Mouse (Mus musculus): Measurements from ENCODE around the gene Slc24a1. TPM values are rescaled to one million over a fixed set of nuclear protein-coding genes. Genes with fewer than 3 reads are reported as not detected.
"Not testable (repeated sequence)": the region's sequence is repeated elsewhere in the genome, so short reads cannot be mapped to it uniquely, and the experiment has no call there.

Slc24a1 gene
- 0.10 TPM in 1 of 2 replicates, not detected in the other for polyA plus RNA-seq (2015; fragmentation: Nextera tagmentation; extraction: Ambion mirVana)

DNA sequence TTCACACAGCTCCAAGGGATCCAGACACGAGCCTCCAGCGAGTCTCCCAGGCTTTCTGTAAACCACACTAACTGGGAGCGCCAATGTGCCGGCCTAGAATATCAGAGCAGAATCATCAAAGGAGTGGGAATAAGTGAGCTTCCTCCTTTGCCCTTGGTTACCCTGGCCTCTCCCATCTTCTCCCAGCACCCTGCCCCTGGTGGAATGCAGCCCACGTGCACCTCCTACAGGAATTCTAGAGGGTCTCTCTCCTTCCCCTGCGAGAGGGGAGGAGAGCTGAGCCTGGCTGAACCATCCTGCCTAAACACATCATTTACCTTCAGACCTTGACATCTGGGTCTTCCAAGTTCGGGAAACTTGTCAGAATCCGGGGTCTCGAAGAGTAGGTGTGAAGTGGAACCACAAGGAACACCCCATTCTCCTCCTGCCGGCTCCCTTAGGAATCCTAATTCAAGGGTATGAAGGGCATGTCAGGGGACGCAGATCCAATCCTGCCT lies at the start of gene Slc24a1:
TSS of gene Slc24a1 (minus strand) at position 447 of the 497 bp plus-strand sequence.
- WGBS = 28% methylated on average over 11 of the region's 11 CpGs
- Histone ChIP-seq H3K36me3 (no peaks in the 10 kb centered on the region), H3K9ac (no peak within 1 kb of the TSS), H3K4me2 (no peak within 1 kb of the TSS), H3K9me3 (no peaks in the 10 kb centered on the region), H3K4me3 (no peak within 1 kb of the TSS), H3K27ac (no peak within 1 kb of the TSS), H3K4me1 (no peaks in the 10 kb centered on the region), H3K27me3 (peaks cover 30% of the 10 kb centered on the region)
- no peak for ATAC-seq (ENCODE audit: insufficient number of reproducible peaks, low FRiP score, low TSS enrichment, low read depth)

DNA sequence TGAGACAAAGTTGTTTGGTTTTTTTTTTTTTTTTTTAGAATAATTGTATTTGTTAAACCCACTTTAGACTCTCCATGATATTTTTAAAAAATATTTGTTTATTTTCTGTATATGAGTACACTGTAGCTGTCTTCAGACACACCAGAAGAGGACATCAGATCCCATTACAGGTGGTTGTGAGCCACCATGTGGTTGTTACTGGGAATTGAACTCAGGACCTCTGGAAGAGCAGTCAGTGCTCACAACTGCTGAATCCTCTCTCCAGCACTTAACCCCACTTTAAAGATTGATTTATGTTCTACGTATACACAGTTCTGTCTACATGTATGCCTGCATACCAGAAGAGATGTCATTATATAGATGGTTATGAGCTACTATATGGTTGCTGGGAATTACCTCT lies 44.1 kb upstream of the Slc24a1 start:
- H3K4me2 ChIP-seq; H3K27me3 ChIP-seq; H3K27ac ChIP-seq; H3K9me3 ChIP-seq; H3K9ac ChIP-seq; ATAC-seq (ENCODE audit: insufficient number of reproducible peaks, low FRiP score, low TSS enrichment, low read depth); H3K4me1 ChIP-seq; H3K4me3 ChIP-seq: not testable (repeated sequence)
- 77% methylated on average over 1 of the region's 1 CpGs for WGBS
- H3K36me3 ChIP-seq = peaks cover 71% of the 10 kb centered on the region

DNA sequence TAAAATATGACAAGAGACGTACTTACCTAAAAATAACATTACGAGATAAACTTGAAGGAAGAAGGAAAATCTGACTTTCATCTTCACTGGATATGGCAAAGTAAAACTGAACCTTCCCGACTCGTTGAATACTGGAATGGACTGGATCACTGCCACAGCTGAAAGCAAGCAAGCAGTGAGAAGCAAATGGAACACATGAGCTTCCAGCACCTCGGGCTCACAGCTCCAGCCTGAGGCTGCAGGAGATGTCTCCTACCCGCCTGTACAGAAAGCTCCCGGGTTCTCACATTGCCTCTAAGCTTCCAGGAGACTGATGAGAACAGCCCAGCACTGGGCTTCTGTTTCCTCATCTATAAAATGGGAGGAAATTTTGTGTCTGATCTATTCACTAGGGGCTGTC lies 38.9 kb upstream of the Slc24a1 start:
- Histone ChIP-seq H3K4me2 (no peak overlapping the region), H3K36me3 (peaks cover 78% of the 10 kb centered on the region), H3K27me3 (no peaks in the 10 kb centered on the region), H3K4me3 (no peak overlapping the region), H3K9ac (no peak overlapping the region), H3K4me1 (no peaks in the 10 kb centered on the region), H3K27ac (no peak overlapping the region), H3K9me3 (no peaks in the 10 kb centered on the region)
- no peak for ATAC-seq (ENCODE audit: insufficient number of reproducible peaks, low FRiP score, low TSS enrichment, low read depth)
- 88% methylated on average over 7 of the region's 7 CpGs for WGBS

DNA sequence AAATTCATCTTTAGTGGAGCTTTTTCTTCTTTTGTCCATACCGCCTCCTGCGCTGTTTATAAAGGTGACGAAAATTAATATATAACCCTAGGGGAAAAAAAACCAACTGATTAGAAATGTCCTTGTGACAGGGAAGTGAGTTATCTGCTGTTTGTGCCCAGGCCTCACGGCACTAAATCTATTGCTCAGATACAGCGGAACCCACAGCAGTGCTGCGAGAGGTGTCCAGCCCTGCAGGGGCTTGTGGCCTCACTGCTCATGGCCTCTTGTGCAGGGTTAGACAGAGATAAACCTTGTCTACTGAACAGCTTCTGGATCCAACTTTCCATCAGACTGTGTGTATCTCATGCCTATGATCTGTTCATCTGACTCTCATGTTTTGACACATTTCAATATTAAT lies 37.0 kb upstream of the Slc24a1 start:
- no peak overlapping the region for H3K9ac ChIP-seq
- no peak overlapping the region for H3K4me2 ChIP-seq
- no peaks in the 10 kb centered on the region for H3K9me3 ChIP-seq
- H3K27me3 ChIP-seq = no peaks in the 10 kb centered on the region
- no peak overlapping the region for H3K27ac ChIP-seq
- ATAC-seq (ENCODE audit: insufficient number of reproducible peaks, low FRiP score, low TSS enrichment, low read depth) = no peak
- no peaks in the 10 kb centered on the region for H3K4me1 ChIP-seq
- WGBS = 75% methylated on average over 6 of the region's 6 CpGs
- H3K4me3 ChIP-seq = no peak overlapping the region
- H3K36me3 ChIP-seq = peaks cover 81% of the 10 kb centered on the region

DNA sequence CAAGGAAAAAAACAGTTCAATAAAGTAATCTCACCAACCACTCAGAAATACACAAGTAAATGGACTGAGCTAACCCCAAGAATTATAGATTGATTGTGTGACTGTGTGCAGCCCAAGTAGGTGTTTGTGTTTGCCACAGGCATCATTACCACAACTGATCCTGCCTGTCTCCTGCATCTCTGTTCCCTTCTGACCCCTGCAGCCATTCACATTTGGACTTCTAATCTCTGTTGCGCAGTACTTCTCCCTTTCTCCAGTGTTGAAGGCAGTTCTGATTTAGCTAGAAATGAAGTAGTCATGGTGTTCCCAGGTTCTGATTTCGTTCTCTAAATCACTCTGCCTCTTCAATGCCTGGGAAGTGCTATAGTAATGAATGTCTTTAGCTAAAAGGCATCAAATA lies 36.2 kb upstream of the Slc24a1 start:
- Histone ChIP-seq H3K27me3 (no peaks in the 10 kb centered on the region), H3K9ac (no peak overlapping the region), H3K4me1 (no peaks in the 10 kb centered on the region), H3K9me3 (no peaks in the 10 kb centered on the region), H3K4me2 (no peak overlapping the region), H3K36me3 (peaks cover 86% of the 10 kb centered on the region), H3K27ac (no peak overlapping the region), H3K4me3 (no peak overlapping the region)
- WGBS = 89% methylated on average over 2 of the region's 2 CpGs
- no peak for ATAC-seq (ENCODE audit: insufficient number of reproducible peaks, low FRiP score, low TSS enrichment, low read depth)

DNA sequence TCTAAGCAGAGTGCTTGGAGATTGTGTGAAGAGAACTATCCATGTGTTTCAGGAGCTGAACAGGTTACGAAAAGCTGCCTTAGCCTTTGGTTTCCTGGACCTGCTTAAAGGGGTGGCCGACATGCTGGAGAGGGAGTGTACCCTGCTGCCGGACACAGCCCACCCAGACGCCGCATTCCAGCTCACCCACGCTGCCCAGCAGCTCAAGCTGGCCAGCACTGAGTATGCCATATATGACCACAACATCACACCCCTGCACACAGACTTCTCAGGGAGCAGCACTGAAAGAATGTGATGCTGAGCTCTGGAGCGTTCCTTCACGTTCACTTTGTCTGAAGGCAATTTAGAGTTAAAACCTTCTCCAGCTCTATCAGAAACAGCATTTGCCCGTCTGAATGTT lies 34.4 kb upstream of the Slc24a1 start:
- H3K36me3 ChIP-seq = peaks cover 89% of the 10 kb centered on the region
- H3K27me3 ChIP-seq = no peaks in the 10 kb centered on the region
- 87% methylated on average over 9 of the region's 9 CpGs for WGBS
- H3K9ac ChIP-seq = no peak overlapping the region
- ATAC-seq (ENCODE audit: insufficient number of reproducible peaks, low FRiP score, low TSS enrichment, low read depth) = no peak
- no peak overlapping the region for H3K4me2 ChIP-seq
- no peak overlapping the region for H3K4me3 ChIP-seq
- no peaks in the 10 kb centered on the region for H3K9me3 ChIP-seq
- H3K27ac ChIP-seq = no peak overlapping the region
- no peaks in the 10 kb centered on the region for H3K4me1 ChIP-seq

DNA sequence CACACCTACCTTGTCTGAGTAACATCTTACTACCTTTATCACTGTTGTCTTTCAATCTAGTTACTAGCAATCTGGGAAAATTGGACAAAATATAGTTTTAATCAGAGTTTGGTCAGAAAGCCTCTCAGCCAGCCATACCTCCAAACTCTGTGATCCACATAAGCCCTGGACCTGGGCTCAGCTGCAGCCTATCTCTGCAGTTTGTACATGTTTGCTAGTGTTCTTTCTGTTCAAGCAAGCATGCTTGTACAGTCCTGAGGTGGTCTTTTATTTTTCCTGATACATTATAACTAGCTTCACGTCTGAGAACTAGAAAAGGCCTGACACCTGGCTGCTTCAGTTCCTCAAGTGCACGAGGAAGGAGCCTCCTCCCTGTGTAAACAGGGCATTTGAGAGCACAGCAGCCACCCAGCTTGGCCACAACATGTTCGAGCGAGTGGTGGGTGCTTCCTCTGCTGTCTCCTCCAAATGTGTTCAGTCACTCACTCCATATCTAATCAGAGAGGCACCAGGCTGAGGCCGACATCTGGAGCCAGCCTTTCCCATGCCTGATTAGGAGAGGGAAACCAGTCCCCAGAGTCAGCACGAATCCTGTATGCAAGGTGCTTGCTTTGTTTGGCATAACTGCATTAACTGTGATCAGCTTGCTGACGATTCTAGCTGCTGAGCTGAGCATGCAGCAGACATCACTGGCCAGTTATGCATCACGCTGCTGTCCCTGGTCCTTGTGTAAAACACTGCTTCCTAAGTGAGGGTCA lies 33.8 kb upstream of the Slc24a1 start:
- Histone ChIP-seq H3K4me3 (no peak overlapping the region), H3K27me3 (no peaks in the 10 kb centered on the region), H3K27ac (no peak overlapping the region), H3K36me3 (peaks cover 89% of the 10 kb centered on the region), H3K9me3 (no peaks in the 10 kb centered on the region), H3K4me2 (no peak overlapping the region), H3K9ac (no peak overlapping the region), H3K4me1 (no peaks in the 10 kb centered on the region)
- ATAC-seq (ENCODE audit: insufficient number of reproducible peaks, low FRiP score, low TSS enrichment, low read depth) = no peak
- 78% methylated on average over 8 of the region's 8 CpGs for WGBS

DNA sequence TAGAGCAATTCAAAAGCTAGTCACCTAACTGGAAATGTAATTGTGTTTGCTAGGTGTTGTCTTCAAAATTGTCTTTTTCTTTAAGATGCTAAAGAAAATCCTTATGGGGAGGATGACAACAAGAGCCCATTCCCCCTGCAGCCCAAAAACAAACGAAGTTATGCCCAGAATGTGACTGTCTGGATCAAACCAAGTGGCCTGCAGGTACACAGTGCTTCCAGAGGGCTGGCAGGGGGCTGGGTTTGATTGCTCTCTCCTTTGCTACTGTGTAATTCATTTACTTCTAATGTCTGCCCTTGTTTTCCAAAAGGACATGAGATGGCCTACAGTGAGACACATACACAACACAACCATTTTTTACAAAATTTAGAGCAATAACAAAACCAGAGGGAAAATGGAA lies 30.5 kb upstream of the Slc24a1 start:
- ATAC-seq (ENCODE audit: insufficient number of reproducible peaks, low FRiP score, low TSS enrichment, low read depth) = no peak
- no peak overlapping the region for H3K27ac ChIP-seq
- peaks cover 91% of the 10 kb centered on the region for H3K36me3 ChIP-seq
- H3K9me3 ChIP-seq = no peaks in the 10 kb centered on the region
- no peak overlapping the region for H3K9ac ChIP-seq
- no peak overlapping the region for H3K4me3 ChIP-seq
- H3K4me2 ChIP-seq = no peak overlapping the region
- no peaks in the 10 kb centered on the region for H3K4me1 ChIP-seq
- 59% methylated on average over 1 of the region's 1 CpGs for WGBS
- H3K27me3 ChIP-seq = no peaks in the 10 kb centered on the region

DNA sequence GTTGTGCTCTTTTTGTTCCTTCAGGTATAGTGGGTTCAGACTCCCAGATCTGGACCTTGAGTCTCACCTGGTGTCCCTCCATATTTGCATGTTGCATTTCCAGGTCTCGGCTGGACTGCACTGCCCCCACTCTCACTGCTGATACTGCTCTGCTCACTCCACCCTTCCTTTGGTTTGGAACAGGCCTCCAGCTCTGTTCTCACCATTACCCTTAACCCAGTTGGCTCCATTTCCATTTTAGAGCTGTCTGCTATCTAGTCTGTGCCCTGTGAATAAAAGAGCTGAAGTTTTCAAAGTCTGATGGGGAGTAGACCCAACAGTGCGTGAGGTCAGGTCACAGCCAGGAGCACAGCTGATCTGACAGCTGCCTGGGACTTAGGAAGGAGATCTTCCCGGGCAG lies 29.1 kb upstream of the Slc24a1 start:
- Histone ChIP-seq H3K36me3 (peaks cover 92% of the 10 kb centered on the region), H3K4me1 (no peaks in the 10 kb centered on the region), H3K9me3 (no peaks in the 10 kb centered on the region), H3K9ac (no peak overlapping the region), H3K27ac (no peak overlapping the region), H3K27me3 (no peaks in the 10 kb centered on the region), H3K4me3 (no peak overlapping the region), H3K4me2 (no peak overlapping the region)
- ATAC-seq (ENCODE audit: insufficient number of reproducible peaks, low FRiP score, low TSS enrichment, low read depth) = no peak
- 71% methylated on average over 3 of the region's 3 CpGs for WGBS

DNA sequence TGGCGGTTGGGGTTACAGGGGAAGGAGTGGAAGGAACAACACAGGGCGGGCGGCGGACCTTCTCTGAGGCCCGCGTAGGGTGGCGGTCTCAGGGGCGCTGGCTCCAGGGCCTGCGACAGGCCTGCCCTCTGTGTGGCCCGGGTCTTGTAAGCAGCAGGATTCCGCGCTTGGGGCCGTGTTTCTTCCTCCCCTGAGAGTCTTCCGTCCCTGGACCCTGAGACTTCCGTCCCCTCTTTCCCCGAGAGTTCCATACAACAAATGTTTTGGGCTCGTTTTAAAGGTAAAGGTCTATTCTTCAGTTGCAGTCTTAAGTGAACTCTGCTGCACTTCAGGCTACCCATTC lies 9.5 kb upstream of the Slc24a1 start:
- Histone ChIP-seq H3K4me2 (peak overlapping the region; percentile 65), H3K4me1 (peaks cover 12% of the 10 kb centered on the region), H3K9me3 (no peaks in the 10 kb centered on the region), H3K27ac (peak overlapping the region; percentile 90), H3K27me3 (no peaks in the 10 kb centered on the region), H3K36me3 (peaks cover 30% of the 10 kb centered on the region), H3K9ac (peak overlapping the region; percentile 80), H3K4me3 (peak overlapping the region; percentile 71)
- 0% methylated on average over 17 of the region's 17 CpGs for WGBS
- peak; percentile 78 for ATAC-seq (ENCODE audit: insufficient number of reproducible peaks, low FRiP score, low TSS enrichment, low read depth)

DNA sequence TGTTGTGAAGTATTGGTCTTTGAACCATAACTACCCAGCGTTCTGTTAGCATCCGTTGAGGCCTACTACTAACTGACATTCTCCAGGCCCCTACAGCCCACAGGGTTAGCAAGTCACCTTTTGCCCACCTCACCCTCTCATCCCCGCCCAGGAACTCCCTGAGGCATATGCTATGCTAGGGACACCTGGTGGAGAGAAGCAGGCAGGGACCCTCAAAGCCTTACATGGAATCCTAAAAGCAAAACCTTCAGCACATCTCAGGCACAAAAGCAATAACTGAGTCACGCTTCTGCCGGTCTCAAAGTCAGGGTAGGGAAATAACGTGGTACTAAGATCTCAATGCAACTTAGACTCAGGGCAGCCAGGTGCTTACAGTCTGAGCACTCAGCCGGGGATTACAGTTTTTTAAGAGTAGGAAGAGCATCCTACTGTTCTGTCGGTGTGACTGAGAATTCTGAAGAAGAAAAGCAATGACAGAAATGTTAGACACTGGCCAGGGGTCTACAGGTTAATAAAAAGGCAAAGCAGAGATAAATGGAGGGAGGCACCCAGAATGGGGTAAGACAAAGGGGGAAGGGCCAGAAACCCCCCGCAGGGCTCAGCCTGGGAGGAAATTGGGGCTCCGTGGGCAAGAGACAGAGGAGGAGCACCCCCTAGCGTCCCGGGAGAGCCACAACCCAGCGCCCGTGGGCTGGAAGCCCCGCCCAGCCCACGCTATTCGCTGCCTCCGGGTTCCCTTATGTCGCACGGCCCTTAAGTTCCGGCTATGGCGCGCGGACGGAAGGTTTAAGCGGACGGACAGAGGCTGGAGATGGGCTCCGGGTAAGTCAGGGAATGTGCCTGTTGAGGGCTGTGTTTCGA lies 8.9 kb upstream of the Slc24a1 start, which contains the start of gene Ints14:
TSS of gene Ints14 (plus strand) at position 789 of the 861 bp plus-strand sequence.
- H3K36me3 ChIP-seq = peaks cover 24% of the 10 kb centered on the region
- 3% methylated on average over 29 of the region's 29 CpGs for WGBS
- peak within 1 kb of the TSS; percentile 80 for H3K9ac ChIP-seq
- peak within 1 kb of the TSS; percentile 65 for H3K4me2 ChIP-seq
- no peaks in the 10 kb centered on the region for H3K27me3 ChIP-seq
- H3K27ac ChIP-seq = peak within 1 kb of the TSS; percentile 90
- H3K4me1 ChIP-seq = peaks cover 12% of the 10 kb centered on the region
- peak; percentile 96 for ATAC-seq (ENCODE audit: insufficient number of reproducible peaks, low FRiP score, low TSS enrichment, low read depth)
- H3K4me3 ChIP-seq = peak within 1 kb of the TSS; percentile 71
- H3K9me3 ChIP-seq = no peaks in the 10 kb centered on the region

DNA sequence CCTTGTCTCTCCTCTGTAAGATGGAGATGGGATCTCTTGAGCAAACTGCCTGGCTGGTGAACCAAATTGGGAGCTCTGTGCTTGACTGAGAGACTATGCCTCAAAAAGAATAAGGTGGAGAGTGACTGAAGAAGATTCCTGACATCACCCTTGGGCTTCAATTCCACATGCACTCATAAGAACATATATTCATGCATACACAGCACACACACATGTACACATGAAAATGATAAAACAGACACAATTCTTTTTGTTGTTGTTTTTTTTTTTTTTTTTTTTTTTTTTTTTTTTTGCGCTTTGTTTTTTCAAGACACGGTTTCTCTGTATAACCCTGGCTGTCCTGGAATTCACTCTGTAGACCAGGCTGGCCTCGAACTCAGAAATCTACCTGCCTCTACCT lies 5.9 kb upstream of the Slc24a1 start:
- H3K4me1 ChIP-seq = peaks cover 12% of the 10 kb centered on the region
- H3K36me3 ChIP-seq = no peaks in the 10 kb centered on the region
- WGBS = 88% methylated on average over 3 of the region's 3 CpGs
- H3K9me3 ChIP-seq = no peaks in the 10 kb centered on the region
- H3K9ac ChIP-seq = no peak overlapping the region
- no peak overlapping the region for H3K4me2 ChIP-seq
- H3K27ac ChIP-seq = no peak overlapping the region
- no peak overlapping the region for H3K4me3 ChIP-seq
- ATAC-seq (ENCODE audit: insufficient number of reproducible peaks, low FRiP score, low TSS enrichment, low read depth) = no peak
- H3K27me3 ChIP-seq = 0 out of 2 replicates have a peak, but pooled peaks cover 8% of the 10 kb centered on the region

All from limb, embryonic 15.5 days (tissue).